Mouse (Mus musculus): ENCODE results near the gene Pfpl.

Gene Pfpl

GRCm38 (mm10) chr19:12427605-12428004 lies at the start of gene Pfpl:
Gene Pfpl, plus strand, starts transcription at chr19:12427905.
- DNase-seq = no peak

- DNase-seq = no peak
These were observed 40.7 kb upstream of the Pfpl start, which contains the start of gene Olfr1440 for GRCm38 (mm10) chr19:12386979-12387378. Gene Olfr1440, plus strand, starts transcription at chr19:12387279.

- no peak for DNase-seq
These were observed 14.0 kb upstream of the Pfpl start for GRCm38 (mm10) chr19:12413737-12414136.

DNA sequence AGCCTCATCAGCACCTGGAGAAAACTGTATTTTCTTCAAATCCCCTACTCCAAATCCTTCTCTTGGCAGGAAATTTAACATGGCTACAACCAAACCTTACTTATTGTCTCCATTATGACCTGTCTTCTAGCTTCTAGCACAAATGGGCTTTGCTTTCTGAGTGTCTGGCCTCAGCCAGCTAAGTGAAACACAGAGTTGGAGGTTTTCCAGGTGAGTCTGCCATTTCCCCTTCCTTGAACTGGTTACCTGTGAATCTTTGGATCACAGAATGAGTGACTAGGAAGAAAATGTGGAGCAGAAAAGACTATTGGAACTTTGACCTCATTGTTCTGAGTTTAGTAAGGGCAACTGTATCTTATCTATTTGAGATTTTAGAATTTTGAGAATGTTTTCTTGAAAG lies 10.3 kb upstream of the Pfpl start, which contains the start of gene Olfr1441:
Gene Olfr1441, plus strand, starts transcription at position 73 of the 400 bp plus-strand sequence.
- no peak for DNase-seq

DNA sequence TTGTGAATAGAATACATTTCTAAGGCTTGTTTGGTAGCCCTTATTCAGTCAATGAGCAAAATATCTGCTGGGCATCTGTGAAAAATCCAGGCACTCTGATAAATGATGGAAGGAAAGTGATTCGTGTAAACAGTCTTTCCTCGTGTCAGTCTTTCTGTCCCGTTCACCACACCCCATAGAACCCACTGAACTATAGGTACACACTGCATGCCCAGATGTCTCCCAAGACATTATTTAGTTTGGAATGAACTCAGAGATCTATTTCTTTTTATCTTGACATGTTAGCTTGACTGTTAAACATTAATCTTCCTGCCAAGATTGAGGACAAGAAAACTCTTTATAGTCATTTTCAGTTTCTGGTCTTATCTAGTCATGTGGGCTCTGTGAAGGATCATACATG lies 9.4 kb upstream of the Pfpl start:
- no peak for DNase-seq

DNA sequence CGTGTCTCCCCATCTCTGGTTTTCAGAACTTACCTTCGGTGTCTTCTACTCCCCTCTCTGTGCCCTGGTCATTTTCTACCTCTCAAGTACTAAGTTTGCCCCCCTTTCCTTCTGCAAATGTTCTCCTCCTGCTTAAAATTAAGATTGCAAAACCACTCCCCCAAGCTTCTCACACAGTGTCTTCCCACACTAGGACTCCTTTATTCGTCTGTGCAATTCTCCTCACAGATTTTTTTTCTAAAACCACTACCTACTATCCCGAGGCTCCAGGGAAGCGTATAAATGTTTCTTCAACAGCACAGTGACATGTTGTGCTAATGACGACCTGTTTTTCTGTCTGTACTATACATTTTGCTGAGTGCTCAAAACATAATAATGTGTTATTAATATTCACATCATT lies 7.2 kb upstream of the Pfpl start:
- DNase-seq = no peak

DNA sequence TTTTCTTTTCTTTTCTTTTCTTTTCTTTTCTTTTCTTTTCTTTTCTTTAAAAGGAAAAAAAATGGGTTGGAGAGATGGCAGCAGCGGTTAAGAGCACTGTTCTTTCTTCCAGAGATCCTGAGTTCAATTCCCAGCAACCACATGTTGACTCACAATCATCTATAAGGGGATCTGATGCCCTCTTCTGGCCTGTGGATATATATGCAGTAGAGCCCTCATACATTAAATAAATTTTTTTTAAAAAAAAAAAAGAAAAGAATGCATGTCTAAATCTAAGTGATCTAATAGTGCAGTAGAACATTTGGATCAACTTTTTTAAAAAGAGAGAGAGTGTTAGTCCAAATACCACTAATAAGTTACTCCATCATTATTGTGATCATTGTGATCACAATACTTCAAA lies 6.0 kb upstream of the Pfpl start:
- DNase-seq = no peak

DNA sequence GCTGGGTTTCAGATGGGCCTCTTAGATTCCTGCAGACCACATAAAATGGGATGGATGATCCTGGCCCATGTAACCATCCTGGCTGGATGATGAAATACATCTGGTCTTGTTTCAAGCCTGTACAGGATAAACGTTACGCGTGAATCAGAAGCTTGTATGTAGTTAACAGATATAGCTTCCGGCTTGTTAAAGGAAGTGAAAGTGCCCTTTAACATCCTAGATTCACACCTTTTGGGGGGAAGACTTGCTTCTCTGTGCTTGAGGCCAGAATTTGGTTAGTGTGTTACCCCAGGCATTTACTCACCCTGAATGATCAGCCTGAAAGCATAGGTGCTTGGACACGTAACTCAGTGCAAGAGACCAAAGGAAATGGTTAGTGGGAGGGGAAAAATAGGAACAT lies 604 bp upstream of the Pfpl start:
- no peak for DNase-seq

GRCm38 (mm10) chr19:12433033-12433432 lies 5.3 kb downstream of the Pfpl start:
- DNase-seq = peak; percentile 8 to 28

- DNase-seq = no peak
These were observed 7.3 kb downstream of the Pfpl start for GRCm38 (mm10) chr19:12435011-12435416.

- no peak for DNase-seq
These were observed 8.2 kb downstream of the Pfpl start for GRCm38 (mm10) chr19:12435750-12436524.

DNA sequence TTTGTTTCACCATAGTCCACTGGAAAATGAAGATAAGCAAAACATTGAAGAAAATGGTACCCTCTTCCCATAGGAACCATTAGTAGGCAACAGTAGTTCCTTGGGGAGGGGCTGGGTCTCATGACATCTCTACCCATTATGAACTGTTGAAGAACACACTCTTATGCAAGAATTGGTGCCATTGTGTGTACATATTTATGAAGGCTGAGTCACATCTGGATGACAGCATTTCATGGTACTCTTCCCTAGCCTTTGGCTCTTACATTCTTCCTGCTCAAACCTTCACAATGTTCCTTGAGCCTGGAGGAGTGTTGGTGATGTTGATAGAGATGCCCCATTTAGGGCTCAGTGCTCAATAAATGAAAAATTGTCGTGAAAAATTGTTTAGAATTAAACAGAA lies 11.9 kb downstream of the Pfpl start:
- no peak for DNase-seq

- no peak for DNase-seq
These were observed 12.5 kb downstream of the Pfpl start for GRCm38 (mm10) chr19:12440103-12440725.

- no peak for DNase-seq
These were observed 14.9 kb downstream of the Pfpl start for GRCm38 (mm10) chr19:12442560-12442959.

- no peak for DNase-seq
These were observed 17.3 kb downstream of the Pfpl start for GRCm38 (mm10) chr19:12445014-12445413.

GRCm38 (mm10) chr19:12457401-12458066 lies 29.8 kb downstream of the Pfpl start:
- DNase-seq = peak in 1 of 2 experiments; percentile 19

- DNase-seq = no peak
These were observed 31.8 kb downstream of the Pfpl start for GRCm38 (mm10) chr19:12459516-12459915.

GRCm38 (mm10) chr19:12460282-12461249 lies 32.9 kb downstream of the Pfpl start, which contains the start of gene Mpeg1:
Gene Mpeg1, plus strand, starts transcription at chr19:12460779.
- DNase-seq = no peak

- no peak for DNase-seq
These were observed 35.4 kb downstream of the Pfpl start for GRCm38 (mm10) chr19:12462851-12463721.

DNA sequence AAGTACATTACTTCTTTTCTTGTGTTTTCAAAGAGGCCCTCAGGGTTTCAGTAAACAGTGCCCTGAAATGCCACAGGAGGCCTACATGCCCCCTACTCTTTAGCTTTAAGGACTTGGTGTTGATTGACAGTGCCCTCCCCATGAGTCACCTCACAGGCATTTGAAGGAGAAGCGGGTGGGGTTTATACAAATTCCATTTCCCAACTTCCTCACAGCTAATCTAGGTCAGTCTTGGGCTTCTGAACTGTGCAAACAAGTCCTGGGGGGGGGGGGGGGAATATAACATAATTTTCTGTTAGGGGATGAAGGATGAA lies 36.0 kb downstream of the Pfpl start:
- DNase-seq = no peak

DNA sequence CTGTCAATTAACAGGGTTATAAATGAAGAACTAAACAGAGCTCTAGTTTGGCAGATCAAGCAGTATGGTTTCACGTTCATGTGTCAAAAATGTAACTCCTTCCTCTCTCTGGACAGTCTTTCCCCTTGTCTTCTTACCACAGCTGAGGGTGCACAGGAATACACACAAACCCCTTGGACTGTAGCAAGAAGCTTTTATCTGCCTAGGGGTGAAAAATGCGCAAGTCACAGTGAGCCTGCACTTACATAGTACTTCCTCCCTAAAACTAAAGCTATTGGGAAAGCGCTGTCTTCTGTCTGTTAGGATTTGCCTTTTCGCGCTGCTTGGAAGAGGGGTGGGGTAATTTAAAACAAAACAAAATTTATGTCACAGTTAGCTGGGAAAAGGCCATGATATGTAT lies 36.4 kb downstream of the Pfpl start:
- no peak for DNase-seq

- DNase-seq = no peak
These were observed 37.0 kb downstream of the Pfpl start for GRCm38 (mm10) chr19:12464674-12465073.
